Mouse (Mus musculus): ENCODE data around the gene Ccl8. TPM values are rescaled to one million over a fixed set of nuclear protein-coding genes. Genes with fewer than 3 reads are reported as not detected.

The Ccl8 gene
- total RNA-seq (2021), result not detected

GRCm38 (mm10) chr11:82114885-82115284, at the start of gene Ccl8:
Ccl8 (plus strand) TSS chr11:82115185.
- intact Hi-C loops (cut with DNase I), result no loop called here
- DNase-seq (ENCODE audit: extremely low spot score in 1 of 2, low spot score in 2 of 2), result no peak

- no peak for DNase-seq (ENCODE audit: extremely low spot score in 1 of 2, low spot score in 2 of 2)
- intact Hi-C loops (cut with DNase I), result no loop called here
These were observed 47.9 kb upstream of the Ccl8 start for GRCm38 (mm10) chr11:82066953-82067571.

GRCm38 (mm10) chr11:82071076-82071475, 43.9 kb upstream of the Ccl8 start:
- intact Hi-C loops (cut with DNase I), result no loop called here
- no peak for DNase-seq (ENCODE audit: extremely low spot score in 1 of 2, low spot score in 2 of 2)

DNA sequence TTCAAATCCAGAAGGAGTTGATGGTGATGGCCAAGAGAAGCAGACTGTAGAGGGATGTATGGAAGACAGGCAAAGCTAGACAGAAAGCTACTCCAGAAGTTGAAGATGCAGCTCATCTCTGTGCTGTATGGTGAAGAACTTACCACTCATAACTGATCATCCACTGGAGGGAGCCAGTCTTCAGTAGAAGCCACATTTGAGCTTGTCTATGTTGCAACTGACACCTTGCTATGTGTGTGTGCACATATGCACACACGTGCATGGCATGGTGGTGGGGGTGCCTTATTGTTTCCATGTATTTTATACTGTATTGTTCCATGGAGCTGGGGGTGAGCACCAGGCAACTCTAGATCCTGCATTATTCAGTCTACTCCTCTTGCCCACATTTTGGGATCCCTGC, 42.6 kb upstream of the Ccl8 start:
- DNase-seq (ENCODE audit: extremely low spot score in 1 of 2, low spot score in 2 of 2), result no peak
- intact Hi-C loops (cut with DNase I), result no loop called here

DNA sequence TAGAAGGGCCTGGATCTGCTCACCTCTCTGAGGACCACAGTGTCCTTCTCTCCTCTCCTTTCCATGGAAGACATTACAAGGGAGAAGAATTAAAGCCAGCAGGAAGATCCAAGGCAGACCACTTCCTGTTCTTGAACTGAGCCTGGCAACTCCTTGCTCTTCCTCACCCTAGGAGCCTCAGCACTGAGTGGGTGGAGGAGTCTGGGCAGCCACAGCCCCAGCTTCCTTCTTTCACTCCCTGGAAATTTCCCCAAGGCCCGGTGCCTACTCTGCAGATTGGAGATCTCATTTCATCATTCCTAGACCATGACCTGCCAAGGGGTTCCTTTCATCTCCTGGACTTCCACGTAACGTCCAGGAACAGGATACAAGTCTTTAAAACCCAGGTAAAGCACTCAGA, 42.0 kb upstream of the Ccl8 start:
- DNase-seq (ENCODE audit: extremely low spot score in 1 of 2, low spot score in 2 of 2), result no peak
- intact Hi-C loops (cut with DNase I), result no loop called here

- DNase-seq (ENCODE audit: extremely low spot score in 1 of 2, low spot score in 2 of 2), result no peak
These were observed 41.3 kb upstream of the Ccl8 start for GRCm38 (mm10) chr11:82073686-82074085.

DNA sequence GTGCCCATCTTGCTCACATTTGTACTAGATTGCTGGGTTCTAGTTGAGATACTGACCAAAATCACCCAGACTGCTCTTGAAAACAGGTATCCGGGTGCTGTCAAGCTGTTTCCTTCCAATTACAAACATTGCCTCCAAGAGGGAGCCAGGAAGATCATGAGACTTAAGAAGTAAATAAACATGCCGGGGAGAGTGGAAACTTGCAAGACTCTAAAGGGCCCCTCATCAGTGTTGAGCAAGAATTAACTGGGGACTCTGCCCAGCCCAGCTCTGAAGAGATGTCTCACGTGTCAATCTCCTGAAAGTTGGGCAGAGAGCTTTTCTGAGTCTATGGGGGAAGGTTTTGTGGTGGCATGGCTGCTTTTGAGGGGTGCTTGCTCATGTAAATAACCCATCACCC, 38.0 kb upstream of the Ccl8 start:
- intact Hi-C loops (cut with DNase I), result no loop called here
- no peak for DNase-seq (ENCODE audit: extremely low spot score in 1 of 2, low spot score in 2 of 2)

More at GRCm38 (mm10) chr11:82073686-82074085, 41.3 kb upstream of the Ccl8 start:
- intact Hi-C loops (cut with DNase I), result no loop called here

- intact Hi-C loops (cut with DNase I), result no loop called here
- no peak for DNase-seq (ENCODE audit: extremely low spot score in 1 of 2, low spot score in 2 of 2)
These were observed 36.8 kb upstream of the Ccl8 start for GRCm38 (mm10) chr11:82078136-82078730.

- DNase-seq (ENCODE audit: extremely low spot score in 1 of 2, low spot score in 2 of 2), result no peak
- intact Hi-C loops (cut with DNase I), result no loop called here
These were observed 34.1 kb upstream of the Ccl8 start for GRCm38 (mm10) chr11:82080865-82081264.

DNA sequence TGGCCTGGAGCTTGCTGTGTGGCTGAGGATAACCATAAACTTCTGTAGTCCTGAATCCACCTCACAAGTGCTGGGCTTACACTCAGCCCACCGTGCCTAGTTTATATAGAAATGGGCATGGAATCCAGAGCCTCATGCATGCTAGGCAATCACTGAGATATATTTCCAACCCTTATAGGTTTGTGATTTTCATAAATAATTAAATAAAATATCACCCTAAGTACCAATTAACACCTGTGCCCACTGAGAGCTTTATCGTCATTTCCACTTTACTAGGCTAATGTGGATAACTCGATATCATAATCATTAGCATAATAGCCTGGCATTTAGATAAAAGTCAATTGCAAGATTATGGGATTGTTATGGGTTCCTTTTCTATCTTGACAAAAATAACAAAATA, 30.6 kb upstream of the Ccl8 start:
- intact Hi-C loops (cut with DNase I), result no loop called here
- no peak for DNase-seq (ENCODE audit: extremely low spot score in 1 of 2, low spot score in 2 of 2)

DNA sequence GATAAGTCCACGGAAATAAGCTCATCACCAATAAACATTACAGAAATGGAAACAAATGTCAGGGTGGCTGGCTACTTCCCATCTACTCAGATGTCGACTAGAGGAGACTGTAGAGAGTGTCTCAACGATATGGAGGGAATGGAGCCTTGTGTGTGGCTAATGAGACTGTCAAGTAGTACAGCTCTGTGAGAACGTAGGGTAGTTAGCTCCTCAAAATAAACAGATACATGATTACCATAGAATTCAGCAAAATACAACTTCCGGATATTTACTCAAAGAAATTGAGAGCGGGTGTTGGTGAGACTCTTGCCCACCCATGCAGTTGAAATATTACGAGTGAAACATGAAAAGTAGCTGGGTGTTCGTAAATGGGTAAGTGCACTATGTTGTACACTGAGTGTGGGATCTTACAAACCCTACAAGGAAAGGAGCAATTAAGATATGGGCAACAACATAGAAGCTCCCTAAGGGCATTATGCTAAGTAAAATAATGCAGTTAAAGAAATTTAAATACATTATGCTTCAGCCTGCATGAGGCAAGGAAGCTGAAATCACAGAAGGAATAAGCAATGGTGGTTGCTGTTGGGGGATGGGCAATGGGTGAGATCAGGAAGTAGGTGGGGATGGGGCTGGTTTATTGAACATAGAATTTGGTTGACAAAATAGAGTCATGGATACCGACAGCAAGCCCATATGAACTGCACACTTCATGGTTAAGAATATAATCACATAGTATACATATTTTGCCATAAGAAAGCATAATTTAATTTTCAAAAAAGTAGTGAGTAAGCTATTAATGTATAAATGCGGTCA, 15.3 kb upstream of the Ccl8 start:
- DNase-seq (ENCODE audit: extremely low spot score in 1 of 2, low spot score in 2 of 2), result no peak

DNA sequence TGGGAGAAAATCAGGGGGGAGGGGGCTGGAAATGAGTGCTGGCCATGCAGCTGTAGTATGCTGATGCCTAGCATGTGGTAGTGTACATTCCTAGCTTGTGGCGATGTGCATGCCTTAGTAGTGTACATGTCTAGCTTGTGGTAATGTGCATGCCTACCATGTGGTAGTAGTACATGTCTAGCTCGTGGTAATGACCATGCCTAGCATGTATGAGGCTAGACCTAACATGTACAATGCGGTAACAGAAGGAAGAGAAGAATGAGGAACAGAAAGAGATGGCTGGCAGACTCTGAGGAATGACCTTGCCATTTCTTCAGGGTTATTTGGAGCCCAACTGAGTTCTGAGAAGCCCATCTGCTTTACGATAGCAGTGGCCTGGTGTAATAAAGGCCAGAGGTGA, 13.9 kb upstream of the Ccl8 start:
- DNase-seq (ENCODE audit: extremely low spot score in 1 of 2, low spot score in 2 of 2), result no peak
- intact Hi-C loops (cut with DNase I), result no loop called here

More for the DNA sequence above, 15.3 kb upstream of the Ccl8 start:
- intact Hi-C loops (cut with DNase I), result no loop called here

DNA sequence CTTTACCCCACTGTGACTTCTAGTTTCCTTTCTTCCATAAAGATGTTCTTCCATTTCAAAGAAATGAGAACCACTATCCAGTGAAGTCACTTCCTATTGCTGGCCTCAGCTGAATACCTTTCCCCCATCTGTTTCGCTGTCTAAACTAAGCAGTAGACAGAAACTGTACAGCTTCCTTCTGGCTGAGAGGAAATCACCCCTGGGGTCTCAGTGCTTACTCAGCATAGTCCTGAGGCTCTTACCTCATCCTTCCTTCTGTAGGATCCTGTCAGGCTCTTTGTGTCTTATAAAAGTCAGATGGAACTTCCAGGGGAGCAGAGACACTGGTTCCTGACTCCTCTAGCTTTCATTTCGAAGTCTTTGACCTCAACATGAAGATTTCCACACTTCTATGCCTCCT, 13.5 kb upstream of the Ccl8 start, which contains the start of gene Ccl12:
Gene Ccl12, plus strand, starts transcription at position 317 of the 400 bp plus-strand sequence.
- peak in 1 of 2 experiments; percentile 3 for DNase-seq (ENCODE audit: extremely low spot score in 1 of 2, low spot score in 2 of 2)
- intact Hi-C loops (cut with DNase I), result no loop called here

DNA sequence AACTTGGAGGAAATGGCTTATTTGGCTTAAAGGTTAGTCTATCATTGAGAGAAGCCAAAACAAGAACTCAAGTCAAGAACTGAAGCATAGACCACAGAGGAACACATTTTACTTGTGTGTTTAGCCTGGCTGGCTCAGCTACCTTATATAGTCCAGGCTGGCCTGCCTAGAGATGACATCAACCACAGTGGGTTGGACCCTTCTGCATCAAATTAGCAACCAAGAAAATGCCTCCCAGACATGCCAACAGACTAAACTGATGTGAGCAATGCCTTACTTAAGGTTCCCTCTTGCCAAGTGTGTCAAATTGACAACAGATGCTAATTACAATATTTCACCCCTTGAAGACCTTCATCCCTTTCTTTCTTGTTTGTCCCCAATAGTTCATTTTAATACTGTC, 5.4 kb upstream of the Ccl8 start:
- intact Hi-C loops (cut with DNase I), result no loop called here
- DNase-seq (ENCODE audit: extremely low spot score in 1 of 2, low spot score in 2 of 2), result no peak

GRCm38 (mm10) chr11:82110372-82111248, 4.4 kb upstream of the Ccl8 start:
- intact Hi-C loops (cut with DNase I), result no loop called here

GRCm38 (mm10) chr11:82116041-82116440, 1.1 kb downstream of the Ccl8 start:
- intact Hi-C loops (cut with DNase I), result no loop called here
- DNase-seq (ENCODE audit: extremely low spot score in 1 of 2, low spot score in 2 of 2), result no peak

More at GRCm38 (mm10) chr11:82110372-82111248, 4.4 kb upstream of the Ccl8 start:
- no peak for DNase-seq (ENCODE audit: extremely low spot score in 1 of 2, low spot score in 2 of 2)

- no peak for DNase-seq (ENCODE audit: extremely low spot score in 1 of 2, low spot score in 2 of 2)
- intact Hi-C loops (cut with DNase I), result no loop called here
These were observed 18.0 kb downstream of the Ccl8 start for GRCm38 (mm10) chr11:82132977-82133376.

DNA sequence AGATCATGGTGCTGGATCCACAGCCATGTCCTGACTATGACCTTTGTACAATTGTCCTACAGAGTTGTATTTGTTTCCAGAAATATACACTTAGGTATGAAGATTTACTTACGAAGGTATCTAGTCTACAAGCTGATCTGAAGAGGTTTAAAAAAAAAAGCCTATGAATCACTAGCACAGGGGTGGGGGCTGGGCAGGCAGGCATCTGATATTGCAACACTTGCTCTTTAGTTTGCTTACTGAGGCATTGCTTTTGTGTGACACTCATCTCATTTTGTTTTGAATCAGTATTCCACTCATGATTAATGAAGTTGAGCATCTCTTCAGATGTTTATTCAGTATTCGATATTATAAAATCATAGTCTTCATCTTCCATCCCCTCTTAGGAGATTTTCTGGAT, 21.2 kb downstream of the Ccl8 start:
- no peak for DNase-seq (ENCODE audit: extremely low spot score in 1 of 2, low spot score in 2 of 2)
- intact Hi-C loops (cut with DNase I), result no loop called here

DNA sequence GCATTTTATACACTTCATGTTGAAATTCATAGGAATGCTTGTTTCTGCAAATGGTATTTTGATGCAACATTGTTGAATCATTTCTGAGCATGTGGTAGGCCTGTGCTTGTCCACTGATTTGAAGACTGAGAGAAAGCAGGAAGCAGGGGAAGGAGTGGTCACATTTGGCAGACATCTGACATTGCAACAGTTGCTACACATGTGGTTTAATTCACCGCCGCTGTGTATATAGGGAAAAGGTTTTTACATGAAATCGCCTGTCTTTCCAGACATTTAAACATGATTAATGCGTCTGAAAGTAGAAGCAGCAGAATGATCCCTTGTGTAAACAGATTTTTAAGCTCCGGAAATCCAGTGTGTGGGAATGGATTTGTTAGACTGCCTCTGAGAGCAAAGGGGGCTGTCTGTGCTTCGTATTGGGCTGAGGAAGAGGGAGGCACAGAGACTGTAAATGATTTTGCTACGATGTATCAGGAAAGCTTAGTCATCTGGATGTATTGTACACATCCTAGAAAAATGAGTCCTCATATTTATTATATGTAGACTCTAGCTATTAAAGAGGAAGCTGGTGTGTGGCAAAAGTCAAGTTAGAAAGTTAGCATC, 24.6 kb downstream of the Ccl8 start:
- no peak for DNase-seq (ENCODE audit: extremely low spot score in 1 of 2, low spot score in 2 of 2)
- intact Hi-C loops (cut with DNase I), result no loop called here
